Comparison of ENCODE assay signal across 25 mouse cellular contexts in genomic region chr1:184241846-184242245, GRCm38 (mm10).
A peak's percentile ranks its signal among the peaks of the same experiment; 100 is the strongest.
DNase-seq lines count a peak whose midpoint lies in the region; ATAC-seq and TF ChIP-seq lines count a peak whose summit lies in the region.
"Had no signal": no experiment of that assay in that cellular context is flagged by ENCODE, and none has a peak within 500 bp of the region (broad histone marks: within the 10 kb centered on the region; RNA-seq: fewer than 3 reads in every experiment).

No protein-coding gene starts in this region.

- peaks cover 14% of the 10 kb centered on the region for H3K4me1 ChIP-seq in embryonic facial prominence, embryonic 15.5 days
- H3K4me1 ChIP-seq in embryonic facial prominence, embryonic 10.5 days, result peaks cover 6% of the 10 kb centered on the region
- H3K4me1 ChIP-seq in heart, adult 2 months (ENCODE audit: control insufficient read depth, insufficient read depth, low read length), result no peaks in the 10 kb centered on the region
- H3K4me1 ChIP-seq in midbrain, embryonic 10.5 days, result no peaks in the 10 kb centered on the region
- H3K4me1 ChIP-seq: forebrain, embryonic 13.5 days; forebrain, embryonic 15.5 days had no signal

- H3K36me3 ChIP-seq in embryonic facial prominence, embryonic 15.5 days, result no peaks in the 10 kb centered on the region
- no peaks in the 10 kb centered on the region for H3K36me3 ChIP-seq in embryonic facial prominence, embryonic 10.5 days (replicated peaks)
- H3K36me3 ChIP-seq in heart, adult 2 months (ENCODE audit: control insufficient read depth, insufficient read depth, low read length), result no peaks in the 10 kb centered on the region
- H3K36me3 ChIP-seq in myocyte (ENCODE audit: control insufficient read depth, insufficient read depth), result no peaks in the 10 kb centered on the region
- no peaks in the 10 kb centered on the region for H3K36me3 ChIP-seq in midbrain, embryonic 10.5 days
- H3K36me3 ChIP-seq: embryonic facial prominence, embryonic 13.5 days; forebrain, embryonic 15.5 days; G1E had no signal

- 0 out of 2 replicates have a peak overlapping the region, but pooled peaks have one; percentile 17 for H3K27ac ChIP-seq in embryonic facial prominence, embryonic 15.5 days (replicated peaks)
- no peak overlapping the region for H3K27ac ChIP-seq in embryonic facial prominence, embryonic 10.5 days (replicated peaks)
- peak overlapping the region; percentile 81 for H3K27ac ChIP-seq in gastrocnemius, adult 2 months
- H3K27ac ChIP-seq in heart, adult 2 months, result no peak overlapping the region
- no peak overlapping the region for H3K27ac ChIP-seq in midbrain, embryonic 10.5 days (replicated peaks)
- H3K27ac ChIP-seq: forebrain, embryonic 13.5 days; forebrain, embryonic 15.5 days had no signal

- 49% methylated on average over 4 of the region's 4 CpGs for WGBS in embryonic facial prominence, embryonic 15.5 days
- 67% methylated on average over 4 of the region's 4 CpGs for WGBS in embryonic facial prominence, embryonic 10.5 days
- 56% methylated on average over 4 of the region's 4 CpGs for WGBS in heart, adult 2 months
- WGBS in midbrain, embryonic 10.5 days, result 67% methylated on average over 4 of the region's 4 CpGs

- no peak overlapping the region for H3K4me3 ChIP-seq in embryonic facial prominence, embryonic 15.5 days (replicated peaks)
- H3K4me3 ChIP-seq in embryonic facial prominence, embryonic 10.5 days, result no peak overlapping the region
- H3K4me3 ChIP-seq in gastrocnemius, adult 2 months, result peak overlapping the region; percentile 60
- no peak overlapping the region for H3K4me3 ChIP-seq in heart, adult 2 months
- H3K4me3 ChIP-seq in myocyte, result no peak overlapping the region
- no peak overlapping the region for H3K4me3 ChIP-seq in midbrain, embryonic 10.5 days
- H3K4me3 ChIP-seq: embryonic facial prominence, embryonic 13.5 days; forebrain, embryonic 13.5 days; forebrain, embryonic 15.5 days had no signal

- no peak for DNase-seq in embryonic facial prominence, embryonic 10.5 days (ENCODE audit: low spot score)
- peak; percentile 46 for DNase-seq in gastrocnemius, adult 2 months
- DNase-seq in gastrocnemius, postnatal 36 days, result no peak
- peak; percentile 78 for DNase-seq in heart, adult 11 months
- DNase-seq in heart, adult 2 months, result no peak
- DNase-seq in midbrain, embryonic 10.5 days (ENCODE audit: low spot score), result no peak
- DNase-seq: adrenal gland, adult 8-10 months; adrenal gland, postnatal 14 days; adrenal gland, postnatal 36 days; B cell, adult 2 months; cerebellum, adult 11-12 months; cerebellum, adult 2 months; cerebellum, adult 9-10 months; cerebellum, postnatal 10 days; cerebellum, postnatal 25 days had no signal

- TF ChIP-seq POLR2A in heart, adult 2 months (IDR thresholded peaks at IDR 0.05; ENCODE audit: insufficient read depth, low read depth, low read length), result no peak
- TF ChIP-seq POLR2A in myocyte (IDR thresholded peaks at IDR 0.05; ENCODE audit: insufficient read length, low read depth), result no peak

- H3K9ac ChIP-seq in embryonic facial prominence, embryonic 15.5 days, result no peak overlapping the region
- no peak overlapping the region for H3K9ac ChIP-seq in heart, adult 2 months (ENCODE audit: low read depth, low read length)
- H3K9ac ChIP-seq: forebrain, embryonic 13.5 days; forebrain, embryonic 15.5 days had no signal

- ATAC-seq in embryonic facial prominence, embryonic 15.5 days (ENCODE audit: insufficient number of reproducible peaks, low FRiP score, low TSS enrichment, low read depth), result no peak
- ATAC-seq: activated CD4-positive, CD25-positive, alpha-beta regulatory T cell, adult 4 months; CD4-positive, CD25-positive, alpha-beta regulatory T cell, adult 4 months; forebrain, embryonic 13.5 days; forebrain, embryonic 15.5 days; Patski had no signal

- TF ChIP-seq EP300 in heart, adult 2 months (IDR thresholded peaks at IDR 0.05; ENCODE audit: insufficient read depth, low read depth, low read length), result no peak

- no peak for TF ChIP-seq CTCF in gastrocnemius, adult 2 months (IDR thresholded peaks at IDR 0.05)
- TF ChIP-seq CTCF in heart, adult 2 months (IDR thresholded peaks at IDR 0.05), result no peak

- H3ac ChIP-seq in myocyte (ENCODE audit: control insufficient read depth, insufficient read length), result no peak overlapping the region

- no peaks in the 10 kb centered on the region for H3K79me2 ChIP-seq in heart, adult 2 months (replicated peaks; ENCODE audit: control insufficient read depth, insufficient read depth, low read length)
- H3K79me2 ChIP-seq in myocyte (ENCODE audit: control insufficient read depth, insufficient read depth), result no peaks in the 10 kb centered on the region

- H3K9me3 ChIP-seq in embryonic facial prominence, embryonic 15.5 days (replicated peaks), result no peaks in the 10 kb centered on the region
- H3K9me3 ChIP-seq in embryonic facial prominence, embryonic 10.5 days, result no peaks in the 10 kb centered on the region
- no peaks in the 10 kb centered on the region for H3K9me3 ChIP-seq in midbrain, embryonic 10.5 days (replicated peaks)
- H3K9me3 ChIP-seq: embryonic facial prominence, embryonic 13.5 days; forebrain, embryonic 13.5 days; forebrain, embryonic 15.5 days had no signal

- no peak overlapping the region for H3K4me2 ChIP-seq in embryonic facial prominence, embryonic 15.5 days (replicated peaks)
- peak overlapping the region; percentile 39 for H3K4me2 ChIP-seq in myocyte (ENCODE audit: low read depth)
- H3K4me2 ChIP-seq: embryonic facial prominence, embryonic 13.5 days; forebrain, embryonic 13.5 days; forebrain, embryonic 15.5 days had no signal

- peaks cover 5% of the 10 kb centered on the region for H3K27me3 ChIP-seq in embryonic facial prominence, embryonic 15.5 days
- 0 out of 2 replicates have a peak, but pooled peaks cover 1% of the 10 kb centered on the region for H3K27me3 ChIP-seq in embryonic facial prominence, embryonic 10.5 days (replicated peaks; ENCODE audit: low read depth, poor library complexity, severe bottlenecking)
- H3K27me3 ChIP-seq in heart, adult 2 months (ENCODE audit: control insufficient read depth, insufficient read depth, low read length), result no peaks in the 10 kb centered on the region
- no peaks in the 10 kb centered on the region for H3K27me3 ChIP-seq in myocyte (ENCODE audit: control insufficient read depth, insufficient read depth, insufficient read length)
- H3K27me3 ChIP-seq in midbrain, embryonic 10.5 days (ENCODE audit: low read depth, poor library complexity, severe bottlenecking), result no peaks in the 10 kb centered on the region
- H3K27me3 ChIP-seq: CH12.LX; forebrain, embryonic 15.5 days; Patski had no signal

- intact Hi-C loops in gastrocnemius, adult 2 months (cut with DNase I), result no loop called here
- intact Hi-C loops in gastrocnemius, postnatal 36 days (cut with DNase I), result no loop called here
- intact Hi-C loops in heart, adult 2 months (cut with DNase I), result no loop called here

TF ChIP-seq in myocyte, 11 proteins besides CTCF, POLR2A, EP300 and RAD21:
- TF ChIP-seq REST (IDR thresholded peaks at IDR 0.05; ENCODE audit: insufficient read depth, insufficient read length), result no peak
- no peak for TF ChIP-seq USF1 (IDR thresholded peaks at IDR 0.05; ENCODE audit: low read depth)
- no peak for TF ChIP-seq CEBPB (IDR thresholded peaks at IDR 0.05; ENCODE audit: insufficient read depth, poor library complexity, severe bottlenecking)
- TF ChIP-seq POLR2AphosphoS2 (IDR thresholded peaks at IDR 0.05; ENCODE audit: insufficient read length, low read depth), result no peak
- TF ChIP-seq E2F4 (IDR thresholded peaks at IDR 0.05; ENCODE audit: insufficient read depth), result no peak
- TF ChIP-seq MAX (IDR thresholded peaks at IDR 0.05; ENCODE audit: low read depth), result no peak
- no peak for TF ChIP-seq SRF (IDR thresholded peaks at IDR 0.05; ENCODE audit: control insufficient read depth, insufficient read length, low read depth)
- TF ChIP-seq MYOG (IDR thresholded peaks at IDR 0.05; ENCODE audit: control insufficient read depth in 1 of 3, insufficient read depth in 1 of 3, insufficient read length in 2 of 3, low read depth in 2 of 3), result no peak
- TF ChIP-seq TCF12 (IDR thresholded peaks at IDR 0.05; ENCODE audit: insufficient read depth, poor library complexity, severe bottlenecking), result no peak
- TF ChIP-seq TCF3 (IDR thresholded peaks at IDR 0.05; ENCODE audit: insufficient read length, low read depth), result no peak
- no peak for TF ChIP-seq MYOD1 (IDR thresholded peaks at IDR 0.05; ENCODE audit: control insufficient read depth in 1 of 3, insufficient read length in 2 of 3, low read depth in 2 of 3)

Comparison
In these comparisons a context has a peak if more than half of its experiments do, and no peak if none do; other contexts are left out.
1. H3K27ac ChIP-seq: peak in embryonic facial prominence, embryonic 15.5 days (single experiment) and gastrocnemius, adult 2 months (single experiment); none in embryonic facial prominence, embryonic 10.5 days (single experiment), heart, adult 2 months (single experiment) and midbrain, embryonic 10.5 days (single experiment).
2. DNase-seq: peak in gastrocnemius, adult 2 months (single experiment) and heart, adult 11 months (single experiment); none in embryonic facial prominence, embryonic 10.5 days (single experiment), gastrocnemius, postnatal 36 days (0 of 2), heart, adult 2 months (0 of 2) and midbrain, embryonic 10.5 days (single experiment).